Mouse (Mus musculus) lung, postnatal 10 days (tissue): Measurements from ENCODE around the gene Fbxl17.

ENCODE experiments used
- DNase-seq: peaks from one replicate; pipeline ENCODE4 v3.0.0; 2021

Fbxl17 gene

GRCm38 (mm10) chr17:63208346-63208745, 291.5 kb downstream of the Fbxl17 start:
- DNase-seq, result no peak

- no peak for DNase-seq
Observed at GRCm38 (mm10) chr17:63207714-63208113, 292.1 kb downstream of the Fbxl17 start.

GRCm38 (mm10) chr17:63205316-63205715, 294.5 kb downstream of the Fbxl17 start:
- no peak for DNase-seq

- DNase-seq, result no peak
Observed at GRCm38 (mm10) chr17:63203582-63204190, 296.1 kb downstream of the Fbxl17 start.

- no peak for DNase-seq
Observed at GRCm38 (mm10) chr17:63198703-63199102, 301.1 kb downstream of the Fbxl17 start.

- no peak for DNase-seq
Observed at GRCm38 (mm10) chr17:63195496-63195895, 304.3 kb downstream of the Fbxl17 start.

GRCm38 (mm10) chr17:63193196-63193595, 306.6 kb downstream of the Fbxl17 start:
- no peak for DNase-seq

- peak; percentile 41 for DNase-seq
Observed at GRCm38 (mm10) chr17:63191345-63191744, 308.5 kb downstream of the Fbxl17 start.

- no peak for DNase-seq
Observed at GRCm38 (mm10) chr17:63189274-63189673, 310.5 kb downstream of the Fbxl17 start.

- DNase-seq, result peak; percentile 75
Observed at GRCm38 (mm10) chr17:63185531-63185930, 314.3 kb downstream of the Fbxl17 start.

GRCm38 (mm10) chr17:63184844-63185504, 314.8 kb downstream of the Fbxl17 start:
- no peak for DNase-seq

- DNase-seq, result no peak
Observed at GRCm38 (mm10) chr17:63183431-63183830, 316.4 kb downstream of the Fbxl17 start.

- DNase-seq, result no peak
Observed at GRCm38 (mm10) chr17:63181661-63182060, 318.2 kb downstream of the Fbxl17 start.

- DNase-seq, result no peak
Observed at GRCm38 (mm10) chr17:63180042-63180441, 319.8 kb downstream of the Fbxl17 start.

- no peak for DNase-seq
Observed at GRCm38 (mm10) chr17:63178331-63178730, 321.5 kb downstream of the Fbxl17 start.

GRCm38 (mm10) chr17:63176411-63176810, 323.4 kb downstream of the Fbxl17 start:
- DNase-seq, result no peak

- DNase-seq, result no peak
Observed at GRCm38 (mm10) chr17:63172697-63173096, 327.1 kb downstream of the Fbxl17 start.

- DNase-seq, result no peak
Observed at GRCm38 (mm10) chr17:63171890-63172491, 327.8 kb downstream of the Fbxl17 start.

- DNase-seq, result no peak
Observed at GRCm38 (mm10) chr17:63171264-63171663, 328.6 kb downstream of the Fbxl17 start.

- no peak for DNase-seq
Observed at GRCm38 (mm10) chr17:63168019-63168788, 331.6 kb downstream of the Fbxl17 start.

GRCm38 (mm10) chr17:63167248-63167647, 332.6 kb downstream of the Fbxl17 start:
- no peak for DNase-seq

GRCm38 (mm10) chr17:63166692-63167091, 333.1 kb downstream of the Fbxl17 start:
- DNase-seq, result no peak

- no peak for DNase-seq
Observed at GRCm38 (mm10) chr17:63165847-63166246, 334.0 kb downstream of the Fbxl17 start.

- no peak for DNase-seq
Observed at GRCm38 (mm10) chr17:63164289-63164688, 335.5 kb downstream of the Fbxl17 start.
